Mouse (Mus musculus): ENCODE measurements around the gene Gigyf2.
"Not testable (repeated sequence)": the region's sequence is repeated elsewhere in the genome, so short reads cannot be mapped to it uniquely, and the experiment has no call there.

Gene Gigyf2

GRCm38 (mm10) chr1:87447183-87448104 lies 120.6 kb downstream of the Gigyf2 start:
- peak; percentile 38 to 55 for DNase-seq (ENCODE audit: low spot score in 2 of 2)

- DNase-seq (ENCODE audit: low spot score in 2 of 2), result no peak
Measured at GRCm38 (mm10) chr1:87449432-87449831, 122.6 kb downstream of the Gigyf2 start.

GRCm38 (mm10) chr1:87456425-87456824 lies 129.6 kb downstream of the Gigyf2 start:
- DNase-seq (ENCODE audit: low spot score in 2 of 2), result no peak

GRCm38 (mm10) chr1:87458045-87458444 lies 131.2 kb downstream of the Gigyf2 start:
- no peak for DNase-seq (ENCODE audit: low spot score in 2 of 2)

GRCm38 (mm10) chr1:87459856-87460255 lies 133.1 kb downstream of the Gigyf2 start:
- DNase-seq (ENCODE audit: low spot score in 2 of 2), result not testable (repeated sequence)

GRCm38 (mm10) chr1:87467469-87467868 lies 140.7 kb downstream of the Gigyf2 start:
- DNase-seq (ENCODE audit: low spot score in 2 of 2), result no peak

- DNase-seq (ENCODE audit: low spot score in 2 of 2), result no peak
Measured at GRCm38 (mm10) chr1:87468321-87468720, 141.5 kb downstream of the Gigyf2 start.

GRCm38 (mm10) chr1:87469971-87470370 lies 143.2 kb downstream of the Gigyf2 start, which contains the start of gene Snorc:
Snorc (plus strand) TSS chr1:87470271.
- not testable (repeated sequence) for DNase-seq (ENCODE audit: low spot score in 2 of 2)

GRCm38 (mm10) chr1:87471914-87472313 lies 145.1 kb downstream of the Gigyf2 start:
- DNase-seq (ENCODE audit: low spot score in 2 of 2), result no peak

GRCm38 (mm10) chr1:87472576-87472975 lies 145.8 kb downstream of the Gigyf2 start:
- no peak for DNase-seq (ENCODE audit: low spot score in 2 of 2)

- DNase-seq (ENCODE audit: low spot score in 2 of 2), result no peak
Measured at GRCm38 (mm10) chr1:87475076-87475895, 148.5 kb downstream of the Gigyf2 start.

- DNase-seq (ENCODE audit: low spot score in 2 of 2), result no peak
Measured at GRCm38 (mm10) chr1:87482546-87482945, 155.7 kb downstream of the Gigyf2 start.

- DNase-seq (ENCODE audit: low spot score in 2 of 2), result no peak
Measured at GRCm38 (mm10) chr1:87486386-87486785, 159.6 kb downstream of the Gigyf2 start.

GRCm38 (mm10) chr1:87492285-87492684 lies 165.5 kb downstream of the Gigyf2 start:
- no peak for DNase-seq (ENCODE audit: low spot score in 2 of 2)

- DNase-seq (ENCODE audit: low spot score in 2 of 2), result no peak
Measured at GRCm38 (mm10) chr1:87493542-87493941, 166.7 kb downstream of the Gigyf2 start.
